Mouse (Mus musculus) heart, embryonic 10.5 days (tissue): ENCODE measurements around the gene Parn. TPM values are rescaled to one million over a fixed set of nuclear protein-coding genes. Genes with fewer than 3 reads are reported as not detected.
A peak's percentile ranks its signal among the peaks of the same experiment; 100 is the strongest.

Experiments
- DNase-seq: peaks from one replicate; pipeline ENCODE4 v3.0.0-alpha.2; 2017; ENCODE audit warnings: low spot score
- H3K27ac ChIP-seq: fragments of 300-500 bp; sonication (generic); 2 replicates; pipeline ENCODE4 v1.5.1; 2016; ENCODE audit warnings: mild to moderate bottlenecking
- H3K27me3 ChIP-seq: fragments of 300-500 bp; sonication (generic); 2 replicates; pipeline ENCODE4 v1.6.1; 2016; ENCODE audit warnings: mild to moderate bottlenecking; ENCODE audit not compliant: poor library complexity, insufficient read depth, severe bottlenecking
- H3K36me3 ChIP-seq: fragments of 300-500 bp; sonication (generic); 2 replicates; pipeline ENCODE4 v1.6.1; 2016; ENCODE audit warnings: mild to moderate bottlenecking, moderate library complexity
- H3K4me1 ChIP-seq: fragments of 300-500 bp; sonication (generic); 2 replicates; pipeline ENCODE4 v1.6.1; 2016; ENCODE audit warnings: mild to moderate bottlenecking
- H3K4me3 ChIP-seq: fragments of 300-500 bp; sonication (generic); 2 replicates; pipeline ENCODE4 v1.5.1; 2016; ENCODE audit warnings: mild to moderate bottlenecking, moderate library complexity
- H3K9me3 ChIP-seq: fragments of 300-500 bp; sonication (generic); 2 replicates; pipeline ENCODE4 v1.6.1; 2016; ENCODE audit warnings: mild to moderate bottlenecking, moderate library complexity
- WGBS: fragments of 180-500 bp; shearing (Covaris S2); methylation state at CpG from one replicate; pipeline ENCODE4 v1.1.7; 2016; 5-methylcytosine and 5-hydroxymethylcytosine counted together
- polyA plus RNA-seq: library from polyadenylated mRNA; unstranded; fragments of >200 nt; fragmentation: Nextera tagmentation; extraction: Ambion mirVana; gene quantifications from 2 replicates; pipeline ENCODE4 v1.2.1, GENCODE M21; 2016

Gene Parn
- polyA plus RNA-seq, 1 experiment from 2014 or later = 36.6 TPM

- Histone ChIP-seq H3K36me3 (peaks cover 2% of the 10 kb centered on the region; the same call in 1 of the 2 replicates), H3K4me3 (no peak overlapping the region), H3K9me3 (no peaks in the 10 kb centered on the region), H3K4me1 (0 out of 2 replicates have a peak, but pooled peaks cover 17% of the 10 kb centered on the region), H3K27ac (no peak overlapping the region), H3K27me3 (no peaks in the 10 kb centered on the region)
- peak; percentile 51 for DNase-seq
- WGBS = 79% methylated on average over 13 of the region's 13 CpGs
These were observed 129.6 kb downstream of the Parn start for GRCm38 (mm10) chr16:13538213-13538932.

GRCm38 (mm10) chr16:13536404-13536803 is 131.6 kb downstream of the Parn start:
- Histone ChIP-seq H3K4me3 (no peak overlapping the region), H3K9me3 (no peaks in the 10 kb centered on the region), H3K27ac (no peak overlapping the region), H3K4me1 (0 out of 2 replicates have a peak, but pooled peaks cover 12% of the 10 kb centered on the region), H3K27me3 (no peaks in the 10 kb centered on the region), H3K36me3 (no peaks in the 10 kb centered on the region; the same call in 1 of the 2 replicates)
- DNase-seq = peak; percentile 54
- 88% methylated on average over 7 of the region's 7 CpGs for WGBS

DNA sequence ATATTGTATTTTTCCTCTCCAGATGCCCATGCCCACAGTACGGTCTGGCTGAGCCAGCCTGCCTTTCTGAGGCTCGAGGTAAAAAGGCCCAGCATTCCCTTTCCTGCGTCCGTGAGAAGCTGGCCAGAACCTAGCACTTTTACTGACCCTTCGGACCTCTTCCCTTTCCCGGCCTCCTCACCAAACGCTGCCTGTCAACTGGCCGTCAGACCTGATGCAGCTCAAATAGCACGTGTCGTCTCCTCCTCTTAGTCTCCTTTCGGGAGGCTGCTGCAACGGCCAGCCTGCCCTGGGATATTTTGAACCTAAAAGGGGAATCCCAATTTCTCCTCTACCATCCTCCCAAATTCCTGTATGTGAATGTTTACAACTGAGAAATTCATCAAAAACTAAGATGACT is 132.1 kb downstream of the Parn start:
- no peak overlapping the region for H3K27ac ChIP-seq
- H3K4me3 ChIP-seq = no peak overlapping the region
- peak; percentile 69 for DNase-seq
- H3K9me3 ChIP-seq = no peaks in the 10 kb centered on the region
- no peaks in the 10 kb centered on the region for H3K27me3 ChIP-seq
- WGBS = 67% methylated on average over 12 of the region's 12 CpGs
- no peaks in the 10 kb centered on the region; the same call in 1 of the 2 replicates for H3K36me3 ChIP-seq
- 0 out of 2 replicates have a peak, but pooled peaks cover 8% of the 10 kb centered on the region for H3K4me1 ChIP-seq

DNA sequence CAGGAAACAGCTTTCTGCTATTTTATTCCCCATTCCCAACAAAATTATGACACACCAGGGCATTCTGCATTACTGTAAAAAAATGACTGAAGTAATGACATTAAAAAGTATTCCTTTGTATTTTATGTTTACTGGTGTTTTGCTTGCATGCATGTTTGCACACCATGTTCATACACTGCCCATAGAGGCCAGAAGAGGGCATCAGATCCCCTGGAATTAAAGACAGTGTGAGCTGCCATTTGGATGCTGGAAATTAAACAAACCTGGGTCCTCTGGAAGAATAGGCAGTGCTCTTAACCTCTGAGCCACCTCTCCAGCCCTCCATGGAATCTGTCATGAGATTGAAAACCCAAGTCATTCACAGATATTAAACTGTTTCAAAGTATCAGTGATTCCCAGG is 135.1 kb downstream of the Parn start:
- H3K4me3 ChIP-seq = no peak overlapping the region
- H3K4me1 ChIP-seq = 0 out of 2 replicates have a peak, but pooled peaks cover 12% of the 10 kb centered on the region
- no peaks in the 10 kb centered on the region for H3K9me3 ChIP-seq
- H3K36me3 ChIP-seq = no peaks in the 10 kb centered on the region; the same call in 1 of the 2 replicates
- H3K27me3 ChIP-seq = no peaks in the 10 kb centered on the region
- DNase-seq = no peak
- H3K27ac ChIP-seq = no peak overlapping the region

- 77% methylated on average over 5 of the region's 5 CpGs for WGBS
- H3K27me3 ChIP-seq = no peaks in the 10 kb centered on the region
- DNase-seq = no peak
- no peaks in the 10 kb centered on the region for H3K36me3 ChIP-seq
- no peaks in the 10 kb centered on the region for H3K9me3 ChIP-seq
- H3K4me3 ChIP-seq = no peak overlapping the region
- H3K27ac ChIP-seq = no peak overlapping the region
- H3K4me1 ChIP-seq = 0 out of 2 replicates have a peak, but pooled peaks cover 12% of the 10 kb centered on the region
These were observed 136.7 kb downstream of the Parn start for GRCm38 (mm10) chr16:13531279-13531678.

DNA sequence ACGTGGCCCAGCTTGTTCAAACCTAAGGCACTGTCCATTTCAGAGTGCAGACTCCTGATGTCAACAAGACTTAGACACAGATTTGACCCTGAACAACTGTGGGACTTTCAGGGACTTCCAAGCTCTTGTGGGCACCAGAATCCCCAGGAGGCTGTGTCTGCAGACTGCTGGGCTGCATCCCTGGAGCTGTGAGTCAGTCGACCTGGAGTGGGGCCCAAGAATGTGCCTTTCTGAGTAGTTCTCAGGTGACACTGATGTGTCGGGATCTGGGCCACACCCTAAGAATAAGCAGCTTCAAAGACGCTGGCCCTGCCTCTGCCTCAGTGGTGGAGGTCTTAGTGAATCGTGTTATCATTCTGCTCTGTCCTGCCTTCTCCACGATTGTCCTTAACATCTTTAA is 146.6 kb downstream of the Parn start:
- no peaks in the 10 kb centered on the region for H3K36me3 ChIP-seq
- no peaks in the 10 kb centered on the region for H3K9me3 ChIP-seq
- no peak overlapping the region for H3K4me3 ChIP-seq
- 68% methylated on average over 6 of the region's 6 CpGs for WGBS
- no peak for DNase-seq
- H3K27ac ChIP-seq = no peak overlapping the region
- H3K27me3 ChIP-seq = no peaks in the 10 kb centered on the region
- no peaks in the 10 kb centered on the region for H3K4me1 ChIP-seq

GRCm38 (mm10) chr16:13520301-13520700 is 147.7 kb downstream of the Parn start:
- Histone ChIP-seq H3K36me3 (no peaks in the 10 kb centered on the region), H3K27ac (no peak overlapping the region), H3K4me3 (no peak overlapping the region), H3K27me3 (no peaks in the 10 kb centered on the region), H3K9me3 (no peaks in the 10 kb centered on the region), H3K4me1 (no peaks in the 10 kb centered on the region)
- no peak for DNase-seq
- WGBS = 68% methylated on average over 6 of the region's 6 CpGs

DNA sequence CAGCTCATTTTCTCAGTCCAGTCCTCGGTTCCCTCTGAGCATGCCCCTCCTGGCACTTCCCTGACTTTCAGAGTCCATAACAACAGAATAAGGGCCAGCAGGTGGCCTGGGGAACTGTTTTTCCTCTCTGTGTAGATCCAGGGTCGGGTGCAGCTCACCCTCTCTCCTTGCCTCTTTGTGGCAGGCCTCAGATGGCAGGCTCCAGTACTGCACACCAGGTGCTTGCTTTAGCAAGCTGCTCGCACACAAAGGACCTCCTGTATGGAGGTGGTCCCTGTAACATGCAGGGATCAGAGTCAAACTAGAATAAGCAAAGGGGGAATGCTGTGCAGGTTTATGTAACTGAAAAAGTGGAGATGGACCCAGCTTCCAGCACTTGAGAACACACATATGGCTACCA is 151.8 kb downstream of the Parn start:
- no peak for DNase-seq
- Histone ChIP-seq H3K27ac (no peak overlapping the region), H3K36me3 (no peaks in the 10 kb centered on the region), H3K4me1 (no peaks in the 10 kb centered on the region), H3K9me3 (no peaks in the 10 kb centered on the region), H3K27me3 (no peaks in the 10 kb centered on the region), H3K4me3 (no peak overlapping the region)
- WGBS = 69% methylated on average over 3 of the region's 3 CpGs

DNA sequence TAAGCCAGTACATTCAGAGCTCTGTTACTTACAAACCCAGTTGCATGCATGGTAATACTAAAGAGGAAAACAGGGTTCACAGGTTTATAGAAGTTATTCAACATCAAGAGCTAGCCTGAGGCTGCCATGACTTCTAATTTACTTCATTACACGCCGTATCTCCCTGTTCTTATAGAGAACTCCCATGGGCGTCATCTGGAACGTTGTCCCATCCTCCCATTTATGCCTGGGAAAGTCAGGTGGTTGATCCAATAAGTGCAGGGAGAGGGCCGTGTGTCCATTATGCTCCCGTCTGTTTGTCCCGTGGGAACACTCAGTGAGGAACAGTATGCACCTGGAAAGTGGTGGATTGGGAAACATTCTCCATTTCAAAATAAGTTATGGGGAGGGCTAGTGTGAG is 152.4 kb downstream of the Parn start:
- Histone ChIP-seq H3K4me1 (no peaks in the 10 kb centered on the region), H3K9me3 (no peaks in the 10 kb centered on the region), H3K4me3 (no peak overlapping the region), H3K36me3 (no peaks in the 10 kb centered on the region), H3K27ac (no peak overlapping the region), H3K27me3 (no peaks in the 10 kb centered on the region)
- 86% methylated on average over 7 of the region's 7 CpGs for WGBS
- no peak for DNase-seq

DNA sequence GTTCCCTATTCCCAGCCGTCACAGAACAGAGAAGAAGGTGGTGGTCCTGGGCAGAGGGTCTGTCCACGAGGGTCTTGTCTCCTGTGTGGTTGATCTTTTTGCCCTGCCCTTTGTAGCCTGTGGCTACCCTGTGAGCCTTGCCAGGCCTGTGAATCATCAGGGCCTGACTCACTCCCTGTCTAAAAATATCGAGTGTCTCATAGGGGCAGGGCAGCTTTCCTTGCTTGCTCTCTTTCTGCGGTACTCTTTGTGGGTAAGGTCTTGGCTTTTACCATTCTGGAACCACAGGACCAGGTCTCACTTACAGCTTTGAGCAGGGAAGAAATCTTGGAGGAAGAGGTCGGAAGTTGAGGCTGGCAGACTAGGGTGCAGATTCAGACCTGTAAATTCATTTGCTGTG is 162.9 kb downstream of the Parn start:
- Histone ChIP-seq H3K9me3 (no peaks in the 10 kb centered on the region), H3K27me3 (no peaks in the 10 kb centered on the region), H3K4me3 (no peak overlapping the region), H3K27ac (no peak overlapping the region), H3K4me1 (no peaks in the 10 kb centered on the region), H3K36me3 (no peaks in the 10 kb centered on the region)
- no peak for DNase-seq
- 58% methylated on average over 5 of the region's 5 CpGs for WGBS

- no peak for DNase-seq
- no peaks in the 10 kb centered on the region for H3K36me3 ChIP-seq
- no peaks in the 10 kb centered on the region for H3K27me3 ChIP-seq
- H3K27ac ChIP-seq = no peak overlapping the region
- no peaks in the 10 kb centered on the region for H3K4me1 ChIP-seq
- no peak overlapping the region for H3K4me3 ChIP-seq
- no peaks in the 10 kb centered on the region for H3K9me3 ChIP-seq
- 80% methylated on average over 3 of the region's 3 CpGs for WGBS
These were observed 163.5 kb downstream of the Parn start for GRCm38 (mm10) chr16:13504476-13504875.

GRCm38 (mm10) chr16:13498923-13499322 is 169.0 kb downstream of the Parn start:
- H3K4me3 ChIP-seq = no peak overlapping the region
- H3K9me3 ChIP-seq = no peaks in the 10 kb centered on the region
- DNase-seq = no peak
- H3K36me3 ChIP-seq = no peaks in the 10 kb centered on the region
- WGBS = 75% methylated on average over 3 of the region's 3 CpGs
- H3K27ac ChIP-seq = no peak overlapping the region
- H3K4me1 ChIP-seq = peaks cover 4% of the 10 kb centered on the region; the same call in 1 of the 2 replicates
- H3K27me3 ChIP-seq = no peaks in the 10 kb centered on the region

DNA sequence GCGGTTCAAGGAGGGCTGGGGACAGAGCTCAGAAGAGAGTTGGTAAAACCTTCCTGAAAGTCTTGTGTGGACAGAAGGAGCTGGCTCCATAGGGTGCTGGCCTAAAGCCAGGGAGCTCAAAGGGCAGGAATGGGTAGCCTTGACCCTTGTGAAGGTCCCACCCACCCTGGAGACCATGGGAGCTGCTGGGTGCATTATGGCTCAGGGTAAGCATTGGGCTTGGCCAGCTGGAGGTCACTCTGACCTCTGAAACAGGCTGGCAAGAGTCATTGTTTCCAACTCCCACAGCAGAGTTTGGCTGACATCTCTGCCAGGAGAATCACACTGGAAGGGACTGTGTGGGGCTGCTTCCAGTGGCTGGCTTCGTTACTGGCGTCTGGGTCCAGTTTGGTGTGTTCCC is 174.0 kb downstream of the Parn start:
- Histone ChIP-seq H3K36me3 (no peaks in the 10 kb centered on the region), H3K4me3 (no peak overlapping the region), H3K27ac (0 out of 2 replicates have a peak overlapping the region, but pooled peaks have one; percentile 16), H3K27me3 (no peaks in the 10 kb centered on the region), H3K9me3 (no peaks in the 10 kb centered on the region), H3K4me1 (peaks cover 9% of the 10 kb centered on the region; the same call in 1 of the 2 replicates)
- no peak for DNase-seq
- 75% methylated on average over 3 of the region's 3 CpGs for whole genome bisulfite sequencing
